Mouse (Mus musculus) limb, embryonic 13.5 days (tissue): ENCODE results near the gene Snx30. TPM values are rescaled to one million over a fixed set of nuclear protein-coding genes. Genes with fewer than 3 reads are reported as not detected.
A peak's percentile ranks its signal among the peaks of the same experiment; 100 is the strongest.

Experiments used
- ATAC-seq: fragments of 200-750 bp; cut with Nextera tagmentation; 2 replicates; pipeline ENCODE4 v1.8.0; 2017; ENCODE audit warnings: low read depth, moderate number of reproducible peaks, moderate TSS enrichment; ENCODE audit not compliant: low FRiP score
- H3K27ac ChIP-seq: fragments of 300-500 bp; sonication (generic); 2 replicates; pipeline ENCODE4 v1.5.1; 2015; ENCODE audit warnings: inconsistent platforms, mild to moderate bottlenecking, moderate library complexity
- H3K27me3 ChIP-seq: fragments of 300-500 bp; sonication (generic); 2 replicates; pipeline ENCODE4 v1.6.1; 2015; ENCODE audit warnings: mild to moderate bottlenecking, inconsistent platforms
- H3K36me3 ChIP-seq: fragments of 300-500 bp; sonication (generic); 2 replicates; pipeline ENCODE4 v1.6.1; 2015; ENCODE audit warnings: inconsistent platforms, mild to moderate bottlenecking, moderate library complexity
- H3K4me1 ChIP-seq: fragments of 300-500 bp; sonication (generic); 2 replicates; pipeline ENCODE4 v1.6.1; 2015; ENCODE audit warnings: inconsistent platforms
- H3K4me2 ChIP-seq: fragments of 300-500 bp; sonication (generic); replicated peaks from 2 replicates; pipeline ENCODE4 v1.6.1; 2015; ENCODE audit warnings: inconsistent platforms, mild to moderate bottlenecking, moderate library complexity
- H3K4me3 ChIP-seq: fragments of 300-500 bp; sonication (generic); 2 replicates; pipeline ENCODE4 v1.5.1; 2015; ENCODE audit warnings: moderate library complexity, mild to moderate bottlenecking, inconsistent platforms
- H3K9ac ChIP-seq: fragments of 300-500 bp; sonication (generic); 2 replicates; pipeline ENCODE4 v1.6.1; 2015; ENCODE audit warnings: mild to moderate bottlenecking, inconsistent platforms
- H3K9me3 ChIP-seq: fragments of 300-500 bp; sonication (generic); 2 replicates; pipeline ENCODE4 v1.6.1; 2016; ENCODE audit warnings: inconsistent platforms
- WGBS: fragments of 180-500 bp; shearing (Covaris S2); methylation state at CpG from one replicate; pipeline ENCODE4 v1.1.7; 2015; 5-methylcytosine and 5-hydroxymethylcytosine counted together
- polyA plus RNA-seq: library from polyadenylated mRNA; unstranded; fragments of >200 nt; fragmentation: Nextera tagmentation; extraction: Ambion mirVana; gene quantifications from 2 replicates; pipeline ENCODE4 v1.2.1, GENCODE M21; 2015

Snx30 gene
- polyA plus RNA-seq, 1 experiment from 2014 or later: 11.2 TPM

DNA sequence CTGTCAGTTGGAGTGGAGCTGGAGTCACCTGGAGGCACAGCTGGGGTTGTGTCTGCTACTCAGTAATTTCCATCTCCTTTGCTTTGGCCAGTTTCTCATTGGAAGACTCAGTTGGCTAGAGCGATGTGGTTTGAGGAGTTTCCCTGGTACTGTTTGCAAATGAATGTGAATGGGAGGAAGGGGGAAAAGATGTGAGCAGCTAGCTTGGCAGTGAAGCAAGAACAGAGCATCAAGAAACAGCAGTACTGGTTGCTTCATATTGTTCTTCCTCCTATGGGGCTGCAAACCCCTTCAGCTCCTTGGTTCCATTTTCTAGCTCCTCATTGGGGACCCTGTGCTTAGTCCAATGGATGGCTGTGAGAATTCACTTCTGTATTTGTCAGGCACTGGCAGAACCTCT is 56.7 kb downstream of the Snx30 start:
- Histone ChIP-seq H3K4me1 (peaks cover 25% of the 10 kb centered on the region), H3K4me3 (no peak overlapping the region), H3K4me2 (no peak overlapping the region), H3K27ac (no peak overlapping the region), H3K36me3 (no peaks in the 10 kb centered on the region; the same call in 1 of the 2 replicates), H3K9ac (no peak overlapping the region), H3K27me3 (no peaks in the 10 kb centered on the region), H3K9me3 (no peaks in the 10 kb centered on the region)
- ATAC-seq: no peak
- WGBS: 58% methylated on average over 1 of the region's 1 CpGs

DNA sequence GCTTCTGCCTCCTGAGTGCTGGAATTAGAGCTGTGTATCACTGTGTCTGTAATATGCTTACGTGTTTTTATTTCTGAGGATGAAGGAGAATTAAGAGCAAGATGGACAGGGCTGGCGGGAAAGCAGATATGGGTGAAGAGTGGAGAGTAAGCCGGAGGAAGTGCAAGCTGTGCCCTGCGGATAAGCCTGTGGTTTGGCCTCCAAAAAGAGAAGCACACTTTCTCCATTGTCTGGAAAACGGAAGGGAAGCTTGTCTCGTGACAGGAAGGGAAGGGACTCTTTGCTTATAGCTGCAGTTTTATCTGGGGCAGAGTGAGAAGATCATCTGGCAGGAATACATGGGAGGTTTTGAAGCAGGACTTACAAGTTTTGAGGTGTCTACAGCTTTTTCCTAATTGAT is 58.2 kb downstream of the Snx30 start:
- no peak overlapping the region for H3K9ac ChIP-seq
- no peak for ATAC-seq
- H3K27me3 ChIP-seq: no peaks in the 10 kb centered on the region
- H3K4me1 ChIP-seq: peaks cover 25% of the 10 kb centered on the region
- WGBS: 86% methylated on average over 6 of the region's 6 CpGs
- H3K27ac ChIP-seq: no peak overlapping the region
- H3K36me3 ChIP-seq: 0 out of 2 replicates have a peak, but pooled peaks cover 3% of the 10 kb centered on the region
- no peak overlapping the region for H3K4me3 ChIP-seq
- H3K9me3 ChIP-seq: no peaks in the 10 kb centered on the region
- no peak overlapping the region for H3K4me2 ChIP-seq

DNA sequence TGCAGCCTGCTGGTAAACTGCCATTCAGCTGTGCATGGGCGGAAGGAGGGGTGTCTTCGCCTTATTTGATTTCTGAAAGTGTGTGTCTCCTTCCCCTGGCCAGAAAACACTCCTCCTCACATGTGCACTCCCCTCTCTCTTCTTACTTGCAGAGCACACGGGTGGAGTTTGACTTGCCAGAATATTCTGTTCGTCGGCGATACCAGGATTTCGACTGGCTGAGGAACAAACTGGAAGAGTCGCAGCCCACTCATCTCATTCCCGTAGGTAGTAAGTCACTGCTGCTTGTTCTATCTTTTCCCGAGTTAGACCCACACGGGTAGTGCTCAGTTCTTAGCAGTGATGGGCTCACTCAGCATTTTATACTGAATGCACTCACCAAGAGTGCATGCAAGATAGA is 62.4 kb downstream of the Snx30 start:
- ATAC-seq: no peak
- no peak overlapping the region for H3K27ac ChIP-seq
- H3K9me3 ChIP-seq: no peaks in the 10 kb centered on the region
- H3K27me3 ChIP-seq: no peaks in the 10 kb centered on the region
- H3K4me1 ChIP-seq: peaks cover 15% of the 10 kb centered on the region
- no peak overlapping the region for H3K4me2 ChIP-seq
- 90% methylated on average over 11 of the region's 11 CpGs for WGBS
- H3K4me3 ChIP-seq: no peak overlapping the region
- H3K36me3 ChIP-seq: 0 out of 2 replicates have a peak, but pooled peaks cover 3% of the 10 kb centered on the region
- no peak overlapping the region for H3K9ac ChIP-seq

DNA sequence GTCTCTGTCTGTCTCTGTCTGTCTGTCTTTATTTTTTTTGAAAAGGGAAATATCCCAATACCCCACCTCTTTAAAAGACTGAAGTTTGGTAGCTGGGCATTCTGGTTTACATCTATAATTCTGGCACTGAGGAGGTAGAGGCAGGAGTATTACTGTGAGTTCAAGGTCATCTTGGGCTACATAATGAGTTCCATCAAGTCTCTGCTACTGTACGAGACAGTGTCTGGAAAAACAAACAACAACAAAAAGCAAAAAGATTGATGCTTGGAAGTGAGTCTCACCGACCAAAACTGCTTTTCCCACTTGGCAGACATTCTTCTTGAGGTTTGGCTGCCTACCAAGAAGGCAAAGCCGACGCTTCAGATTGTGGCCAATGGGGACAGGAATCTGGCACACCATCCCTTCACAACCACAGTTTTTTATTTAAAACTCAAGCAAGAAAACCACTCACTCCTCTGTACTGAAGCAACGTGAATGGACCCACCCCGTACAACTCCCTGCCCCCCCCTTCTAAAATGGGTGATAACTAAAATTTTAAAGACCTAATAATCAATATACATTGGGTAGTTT is 63.9 kb downstream of the Snx30 start:
- 56% methylated on average over 6 of the region's 6 CpGs for WGBS
- H3K36me3 ChIP-seq: 0 out of 2 replicates have a peak, but pooled peaks cover 3% of the 10 kb centered on the region
- no peaks in the 10 kb centered on the region for H3K9me3 ChIP-seq
- H3K27me3 ChIP-seq: no peaks in the 10 kb centered on the region
- no peak for ATAC-seq
- H3K9ac ChIP-seq: no peak overlapping the region
- no peak overlapping the region for H3K4me2 ChIP-seq
- H3K4me3 ChIP-seq: no peak overlapping the region
- no peak overlapping the region for H3K27ac ChIP-seq
- H3K4me1 ChIP-seq: peaks cover 15% of the 10 kb centered on the region

DNA sequence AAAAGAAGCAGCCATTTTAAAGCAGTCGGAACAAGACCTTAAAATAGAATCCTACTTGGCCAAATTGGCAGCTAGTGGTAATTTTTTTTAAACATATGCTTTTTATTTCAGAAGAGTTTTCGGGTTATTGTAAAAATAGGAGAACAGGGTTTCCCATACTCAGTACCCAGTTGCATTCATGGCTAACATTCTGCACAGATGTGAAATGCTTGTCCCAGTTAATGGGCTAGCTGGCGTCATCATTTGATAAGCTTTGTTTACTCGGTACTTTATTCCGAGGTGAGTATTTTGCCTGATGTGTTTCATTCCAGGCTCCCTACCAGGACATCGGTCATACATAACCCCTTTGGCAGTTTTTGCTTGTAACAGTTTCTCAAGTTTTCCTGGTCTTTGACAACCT is 64.8 kb downstream of the Snx30 start:
- H3K9me3 ChIP-seq: no peaks in the 10 kb centered on the region
- ATAC-seq: 0 out of 2 replicates have a peak, but pooled peaks have one; percentile 29
- no peak overlapping the region for H3K9ac ChIP-seq
- H3K4me2 ChIP-seq: peak overlapping the region; percentile 30; the same call in 1 of the 2 replicates
- H3K4me1 ChIP-seq: peaks cover 15% of the 10 kb centered on the region
- H3K4me3 ChIP-seq: no peak overlapping the region
- H3K36me3 ChIP-seq: 0 out of 2 replicates have a peak, but pooled peaks cover 3% of the 10 kb centered on the region
- H3K27me3 ChIP-seq: no peaks in the 10 kb centered on the region
- peak overlapping the region; percentile 67 for H3K27ac ChIP-seq
- 64% methylated on average over 6 of the region's 6 CpGs for WGBS

DNA sequence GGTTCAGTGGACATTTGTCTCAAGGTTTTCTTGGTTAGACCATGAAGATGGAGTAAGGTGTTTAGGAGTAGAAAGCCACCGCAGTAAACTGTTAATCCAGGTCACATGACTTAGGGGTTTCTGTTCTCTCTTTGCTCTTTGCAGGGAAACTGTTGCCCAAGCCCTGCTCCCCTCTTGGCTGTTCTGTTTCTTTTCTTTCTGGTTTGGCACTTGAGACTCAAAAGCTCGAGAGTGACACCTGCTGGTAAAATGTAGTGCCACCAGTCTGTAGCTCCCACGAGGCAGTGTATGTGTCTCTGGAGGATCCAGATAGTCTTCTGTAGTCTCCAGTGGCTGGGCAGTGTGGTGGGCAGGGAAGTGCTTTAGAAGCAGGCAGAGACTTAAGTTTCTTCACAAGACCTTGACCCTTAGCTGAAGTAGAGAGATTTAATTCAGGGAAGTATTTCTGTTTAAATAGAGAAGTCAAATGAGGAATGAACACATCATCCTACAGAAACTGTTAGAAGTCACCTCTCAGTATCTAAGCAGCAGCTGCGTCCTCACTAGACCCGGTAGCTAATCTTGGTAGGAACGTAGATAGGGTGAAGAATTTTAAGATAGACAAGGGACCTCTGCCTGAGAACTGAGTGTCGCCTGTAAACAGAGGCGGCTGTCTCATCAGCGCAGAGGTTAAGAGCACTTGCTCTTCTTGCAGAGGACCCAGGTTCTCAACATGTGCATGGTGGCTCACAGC is 65.4 kb downstream of the Snx30 start:
- H3K27ac ChIP-seq: peak overlapping the region; percentile 67
- WGBS: 59% methylated on average over 9 of the region's 9 CpGs
- no peak overlapping the region for H3K4me2 ChIP-seq
- ATAC-seq: peak; percentile 64
- H3K9me3 ChIP-seq: no peaks in the 10 kb centered on the region
- no peak overlapping the region for H3K9ac ChIP-seq
- H3K4me3 ChIP-seq: no peak overlapping the region
- no peaks in the 10 kb centered on the region for H3K27me3 ChIP-seq
- H3K36me3 ChIP-seq: 0 out of 2 replicates have a peak, but pooled peaks cover 3% of the 10 kb centered on the region
- peaks cover 15% of the 10 kb centered on the region for H3K4me1 ChIP-seq

DNA sequence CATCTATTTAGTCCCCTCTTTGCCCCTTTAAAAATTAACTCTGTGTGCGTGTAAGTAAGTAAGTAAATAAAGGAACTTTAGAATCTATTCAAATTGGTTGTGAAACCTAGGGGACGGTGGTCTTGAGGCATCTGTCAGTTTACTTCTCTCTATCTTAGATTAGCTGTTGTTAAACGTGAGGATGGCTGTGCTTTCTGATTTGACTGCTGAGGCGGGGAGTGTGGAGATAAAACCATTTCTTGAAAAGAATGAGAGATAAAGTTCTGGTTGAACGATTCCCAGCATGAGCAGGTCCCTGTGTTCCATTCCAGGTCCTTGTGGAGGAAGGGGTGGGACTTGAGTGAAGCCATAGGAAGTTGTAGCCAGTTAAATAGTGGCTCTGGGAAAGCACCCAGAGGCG is 67.6 kb downstream of the Snx30 start:
- whole genome bisulfite sequencing: 80% methylated on average over 6 of the region's 6 CpGs
- H3K9ac ChIP-seq: no peak overlapping the region
- no peaks in the 10 kb centered on the region for H3K9me3 ChIP-seq
- 0 out of 2 replicates have a peak, but pooled peaks cover 1% of the 10 kb centered on the region for H3K36me3 ChIP-seq
- peaks cover 15% of the 10 kb centered on the region for H3K4me1 ChIP-seq
- H3K27ac ChIP-seq: no peak overlapping the region
- no peak overlapping the region for H3K4me3 ChIP-seq
- H3K4me2 ChIP-seq: no peak overlapping the region
- H3K27me3 ChIP-seq: no peaks in the 10 kb centered on the region
- ATAC-seq: no peak

DNA sequence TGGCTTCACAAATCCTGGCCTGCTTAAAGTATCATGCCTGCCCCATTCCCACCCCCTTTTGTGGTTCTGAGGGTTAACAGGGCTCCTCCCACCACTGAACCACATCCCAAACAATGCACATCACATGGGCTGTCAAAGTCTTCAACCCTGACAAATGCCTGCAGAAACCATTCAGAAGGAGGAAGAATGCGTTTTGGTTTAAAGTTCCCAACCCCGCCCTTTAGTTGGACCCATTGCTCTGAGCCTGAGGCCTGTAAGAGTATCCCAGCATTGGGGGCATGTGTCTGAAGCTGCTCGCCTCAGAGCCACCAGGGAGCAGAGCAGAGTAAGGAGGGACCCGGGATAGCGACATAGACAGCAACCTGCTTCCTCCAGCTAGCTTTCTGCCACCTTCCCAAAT is 68.2 kb downstream of the Snx30 start:
- WGBS: 58% methylated on average over 5 of the region's 5 CpGs
- Histone ChIP-seq H3K27me3 (no peaks in the 10 kb centered on the region), H3K36me3 (no peaks in the 10 kb centered on the region), H3K4me1 (peaks cover 15% of the 10 kb centered on the region), H3K4me3 (no peak overlapping the region), H3K9ac (no peak overlapping the region), H3K27ac (no peak overlapping the region), H3K9me3 (no peaks in the 10 kb centered on the region), H3K4me2 (no peak overlapping the region)
- no peak for ATAC-seq

DNA sequence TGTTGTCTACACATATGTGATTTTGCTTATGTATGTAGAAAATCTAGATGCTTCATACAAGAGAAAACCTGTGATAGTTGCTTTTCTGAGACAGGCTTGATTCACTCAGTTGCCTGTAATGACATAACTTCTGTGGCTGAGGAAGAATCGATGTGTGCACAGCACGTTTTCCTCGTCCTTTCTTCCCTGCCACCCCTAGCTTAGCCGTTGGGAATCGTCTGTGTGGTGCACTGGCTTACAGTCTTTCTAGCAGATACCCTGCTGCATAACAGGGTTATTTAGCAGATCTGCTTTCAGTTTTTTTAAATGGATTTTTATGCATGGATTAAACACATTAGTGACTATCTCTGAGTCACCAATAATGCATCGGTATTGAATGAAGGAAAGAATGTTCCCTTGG is 70.9 kb downstream of the Snx30 start:
- no peak overlapping the region for H3K27ac ChIP-seq
- H3K27me3 ChIP-seq: no peaks in the 10 kb centered on the region
- no peak overlapping the region for H3K4me3 ChIP-seq
- H3K9ac ChIP-seq: no peak overlapping the region
- no peaks in the 10 kb centered on the region for H3K9me3 ChIP-seq
- no peaks in the 10 kb centered on the region for H3K4me1 ChIP-seq
- H3K4me2 ChIP-seq: no peak overlapping the region
- H3K36me3 ChIP-seq: peaks cover 17% of the 10 kb centered on the region
- WGBS: 84% methylated on average over 6 of the region's 6 CpGs
- ATAC-seq: no peak

DNA sequence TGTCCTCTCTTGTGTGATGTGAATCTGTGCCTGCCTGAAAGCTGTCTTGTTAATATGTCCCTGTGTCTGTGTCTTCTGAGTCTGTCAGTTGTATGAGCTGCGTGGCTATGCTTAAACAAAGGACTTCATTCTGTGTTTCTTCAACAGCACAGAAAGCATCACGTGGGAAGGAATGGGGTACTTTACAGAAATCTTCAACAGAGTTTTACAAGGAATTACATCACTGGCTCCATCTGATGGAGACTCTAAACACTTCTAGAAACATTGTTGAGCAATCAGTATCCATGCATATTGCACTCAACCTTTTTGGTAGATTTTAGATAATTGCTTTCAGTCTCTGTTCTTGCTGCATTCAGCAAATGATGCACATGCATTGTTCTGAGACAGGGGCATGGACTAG is 71.4 kb downstream of the Snx30 start:
- no peaks in the 10 kb centered on the region for H3K27me3 ChIP-seq
- no peak overlapping the region for H3K9ac ChIP-seq
- no peak for ATAC-seq
- no peaks in the 10 kb centered on the region for H3K9me3 ChIP-seq
- H3K4me1 ChIP-seq: no peaks in the 10 kb centered on the region
- WGBS: 72% methylated on average over 2 of the region's 2 CpGs
- H3K4me3 ChIP-seq: no peak overlapping the region
- H3K4me2 ChIP-seq: no peak overlapping the region
- H3K27ac ChIP-seq: no peak overlapping the region
- peaks cover 20% of the 10 kb centered on the region for H3K36me3 ChIP-seq

DNA sequence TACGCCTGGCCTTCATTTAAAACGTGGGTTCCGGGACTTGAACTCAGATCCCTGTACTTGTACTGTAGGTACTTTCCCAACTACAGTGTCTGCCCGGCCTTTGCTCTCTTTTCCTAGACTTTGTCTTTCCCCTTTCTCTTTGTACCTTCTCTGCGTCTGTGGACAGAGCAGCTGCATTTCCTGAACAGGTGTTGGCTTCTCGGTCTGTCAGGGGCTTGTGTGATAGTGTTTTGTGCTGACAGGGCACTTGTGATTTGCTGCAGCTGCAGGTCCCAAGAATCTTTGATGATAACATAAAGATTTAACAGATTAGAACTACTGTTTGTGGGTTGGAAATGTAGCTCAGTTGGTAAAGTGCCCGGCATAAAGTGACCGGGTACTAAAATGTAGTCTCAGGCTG is 73.0 kb downstream of the Snx30 start:
- Histone ChIP-seq H3K9ac (no peak overlapping the region), H3K9me3 (peaks cover 5% of the 10 kb centered on the region; the same call in 1 of the 2 replicates), H3K36me3 (peaks cover 35% of the 10 kb centered on the region), H3K27me3 (no peaks in the 10 kb centered on the region), H3K4me1 (no peaks in the 10 kb centered on the region), H3K4me2 (no peak overlapping the region), H3K27ac (no peak overlapping the region), H3K4me3 (no peak overlapping the region)
- 85% methylated on average over 8 of the region's 8 CpGs for WGBS
- ATAC-seq: no peak

DNA sequence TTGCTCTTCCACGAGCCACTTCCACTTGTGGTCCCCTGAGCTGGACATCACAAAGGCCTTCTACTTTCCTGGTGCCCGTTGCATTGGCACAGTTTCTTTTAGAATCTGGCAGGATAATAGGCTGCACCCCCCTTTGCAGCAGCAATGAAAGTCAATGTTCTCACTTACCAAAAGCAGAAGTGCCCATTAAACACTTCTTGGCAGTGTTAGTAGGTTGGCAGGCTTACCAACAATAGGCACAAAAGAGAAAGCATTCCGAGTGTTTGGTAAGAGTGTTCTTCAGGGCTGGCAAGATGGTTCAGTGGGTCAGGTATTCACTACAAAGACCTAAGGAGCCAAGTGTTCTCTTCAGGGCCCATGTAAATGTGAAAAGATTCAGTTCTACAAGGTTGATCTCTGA is 73.8 kb downstream of the Snx30 start:
- peaks cover 5% of the 10 kb centered on the region; the same call in 1 of the 2 replicates for H3K9me3 ChIP-seq
- no peak for ATAC-seq
- no peak overlapping the region for H3K9ac ChIP-seq
- no peak overlapping the region for H3K4me2 ChIP-seq
- peaks cover 35% of the 10 kb centered on the region for H3K36me3 ChIP-seq
- H3K4me3 ChIP-seq: no peak overlapping the region
- no peak overlapping the region for H3K27ac ChIP-seq
- H3K27me3 ChIP-seq: no peaks in the 10 kb centered on the region
- WGBS: 91% methylated on average over 3 of the region's 3 CpGs
- H3K4me1 ChIP-seq: no peaks in the 10 kb centered on the region
